Mouse (Mus musculus): ENCODE results near the gene Pde4d. TPM values are rescaled to one million over a fixed set of nuclear protein-coding genes. Genes with fewer than 3 reads are reported as not detected.

Gene Pde4d
- polyA plus RNA-seq, 1 experiment from 2014 or later, result 32.1 TPM

GRCm38 (mm10) chr13:109175852-109176621 is 726.3 kb downstream of the Pde4d start:
- H3K9ac ChIP-seq (replicated peaks; ENCODE audit: low read depth, low read length), result no peak overlapping the region
- no peaks in the 10 kb centered on the region for H3K9me3 ChIP-seq (ENCODE audit: control insufficient read depth, low read length)
- WGBS, result 61% methylated on average over 11 of the region's 11 CpGs
- H3K27ac ChIP-seq (ENCODE audit: low read depth, low read length), result no peak overlapping the region
- H3K36me3 ChIP-seq (ENCODE audit: control insufficient read depth, insufficient read depth, low read length), result no peaks in the 10 kb centered on the region
- H3K4me1 ChIP-seq (ENCODE audit: control insufficient read depth, insufficient read depth, low read length), result no peaks in the 10 kb centered on the region
- ATAC-seq (ENCODE audit: low read depth), result no peak
- no peaks in the 10 kb centered on the region for H3K27me3 ChIP-seq (ENCODE audit: control insufficient read depth, insufficient read depth, low read length)
- no peak overlapping the region for H3K4me2 ChIP-seq (ENCODE audit: low read depth, low read length)
- H3K4me3 ChIP-seq (ENCODE audit: low read depth, low read length), result no peak overlapping the region

DNA sequence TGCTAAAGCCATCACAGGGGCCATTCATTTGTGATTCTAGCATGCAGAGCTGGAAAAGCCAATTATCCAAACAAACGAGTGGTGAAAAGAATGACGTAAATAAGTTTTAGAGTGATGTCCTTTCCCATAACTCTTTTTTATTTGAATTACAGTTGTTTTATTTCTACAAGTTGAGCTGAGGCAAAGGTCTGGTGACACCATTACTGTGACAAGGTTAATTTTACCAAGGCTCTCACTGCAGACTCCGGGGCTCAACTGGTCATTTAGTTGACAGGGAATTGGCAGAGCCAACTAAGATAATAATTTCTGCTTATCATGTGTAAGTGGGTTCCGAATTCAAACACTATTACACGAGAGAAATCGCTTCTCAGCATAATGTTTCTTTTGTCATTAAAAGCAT is 731.6 kb downstream of the Pde4d start:
- Histone ChIP-seq H3K9ac (replicated peaks; ENCODE audit: low read depth, low read length) (no peak overlapping the region), H3K27me3 (ENCODE audit: control insufficient read depth, insufficient read depth, low read length) (no peaks in the 10 kb centered on the region), H3K4me3 (ENCODE audit: low read depth, low read length) (no peak overlapping the region), H3K4me2 (ENCODE audit: low read depth, low read length) (no peak overlapping the region), H3K9me3 (ENCODE audit: control insufficient read depth, low read length) (no peaks in the 10 kb centered on the region), H3K4me1 (ENCODE audit: control insufficient read depth, insufficient read depth, low read length) (no peaks in the 10 kb centered on the region), H3K27ac (ENCODE audit: low read depth, low read length) (no peak overlapping the region), H3K36me3 (ENCODE audit: control insufficient read depth, insufficient read depth, low read length) (no peaks in the 10 kb centered on the region)
- ATAC-seq (ENCODE audit: low read depth), result no peak
- WGBS, result 61% methylated on average over 6 of the region's 6 CpGs

GRCm38 (mm10) chr13:109190652-109191051 is 740.9 kb downstream of the Pde4d start:
- no peaks in the 10 kb centered on the region for H3K4me1 ChIP-seq (ENCODE audit: control insufficient read depth, insufficient read depth, low read length)
- H3K4me3 ChIP-seq (ENCODE audit: low read depth, low read length), result no peak overlapping the region
- H3K4me2 ChIP-seq (ENCODE audit: low read depth, low read length), result no peak overlapping the region
- no peak for ATAC-seq (ENCODE audit: low read depth)
- H3K27me3 ChIP-seq (ENCODE audit: control insufficient read depth, insufficient read depth, low read length), result no peaks in the 10 kb centered on the region
- WGBS, result 80% methylated on average over 4 of the region's 4 CpGs
- H3K9me3 ChIP-seq (ENCODE audit: control insufficient read depth, low read length), result no peaks in the 10 kb centered on the region
- no peaks in the 10 kb centered on the region for H3K36me3 ChIP-seq (ENCODE audit: control insufficient read depth, insufficient read depth, low read length)
- no peak overlapping the region for H3K9ac ChIP-seq (replicated peaks; ENCODE audit: low read depth, low read length)
- no peak overlapping the region for H3K27ac ChIP-seq (ENCODE audit: low read depth, low read length)

DNA sequence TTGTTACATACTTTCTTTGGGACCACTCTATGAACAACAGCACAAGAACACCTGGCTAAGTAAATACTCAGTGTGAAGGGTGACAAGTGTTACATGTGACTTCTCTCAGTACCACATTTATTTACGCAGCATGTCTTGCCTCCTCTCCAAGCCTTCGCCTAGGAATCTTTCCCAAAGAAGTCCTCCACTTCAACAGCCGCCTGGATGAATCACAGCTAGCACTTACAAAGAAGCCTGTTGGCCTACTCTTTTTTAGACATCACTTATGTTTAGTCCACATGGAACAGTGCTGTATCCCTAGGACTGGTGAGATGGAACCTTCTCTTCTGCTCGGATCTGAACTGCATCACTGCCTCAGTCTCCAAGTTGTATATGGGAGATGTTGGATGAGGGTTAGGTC is 741.4 kb downstream of the Pde4d start:
- Histone ChIP-seq H3K4me1 (ENCODE audit: control insufficient read depth, insufficient read depth, low read length) (no peaks in the 10 kb centered on the region), H3K36me3 (ENCODE audit: control insufficient read depth, insufficient read depth, low read length) (no peaks in the 10 kb centered on the region), H3K9ac (replicated peaks; ENCODE audit: low read depth, low read length) (no peak overlapping the region), H3K9me3 (ENCODE audit: control insufficient read depth, low read length) (no peaks in the 10 kb centered on the region), H3K4me2 (ENCODE audit: low read depth, low read length) (no peak overlapping the region), H3K4me3 (ENCODE audit: low read depth, low read length) (no peak overlapping the region), H3K27ac (ENCODE audit: low read depth, low read length) (no peak overlapping the region), H3K27me3 (ENCODE audit: control insufficient read depth, insufficient read depth, low read length) (no peaks in the 10 kb centered on the region)
- WGBS, result 89% methylated on average over 4 of the region's 4 CpGs
- no peak for ATAC-seq (ENCODE audit: low read depth)

GRCm38 (mm10) chr13:109205541-109205940 is 755.8 kb downstream of the Pde4d start:
- Histone ChIP-seq H3K27me3 (ENCODE audit: control insufficient read depth, insufficient read depth, low read length) (no peaks in the 10 kb centered on the region), H3K9me3 (ENCODE audit: control insufficient read depth, low read length) (no peaks in the 10 kb centered on the region), H3K27ac (ENCODE audit: low read depth, low read length) (no peak overlapping the region), H3K9ac (replicated peaks; ENCODE audit: low read depth, low read length) (no peak overlapping the region), H3K36me3 (ENCODE audit: control insufficient read depth, insufficient read depth, low read length) (no peaks in the 10 kb centered on the region), H3K4me2 (ENCODE audit: low read depth, low read length) (no peak overlapping the region), H3K4me3 (ENCODE audit: low read depth, low read length) (no peak overlapping the region), H3K4me1 (ENCODE audit: control insufficient read depth, insufficient read depth, low read length) (no peaks in the 10 kb centered on the region)
- 58% methylated on average over 9 of the region's 9 CpGs for WGBS
- ATAC-seq (ENCODE audit: low read depth), result no peak

- H3K27ac ChIP-seq (ENCODE audit: low read depth, low read length), result no peak overlapping the region
- H3K4me3 ChIP-seq (ENCODE audit: low read depth, low read length), result no peak overlapping the region
- H3K27me3 ChIP-seq (ENCODE audit: control insufficient read depth, insufficient read depth, low read length), result no peaks in the 10 kb centered on the region
- no peaks in the 10 kb centered on the region for H3K4me1 ChIP-seq (ENCODE audit: control insufficient read depth, insufficient read depth, low read length)
- H3K36me3 ChIP-seq (ENCODE audit: control insufficient read depth, insufficient read depth, low read length), result no peaks in the 10 kb centered on the region
- no peak overlapping the region for H3K4me2 ChIP-seq (ENCODE audit: low read depth, low read length)
- ATAC-seq (ENCODE audit: low read depth), result no peak
- 97% methylated on average over 16 of the region's 16 CpGs for whole genome bisulfite sequencing
- no peaks in the 10 kb centered on the region for H3K9me3 ChIP-seq (ENCODE audit: control insufficient read depth, low read length)
- H3K9ac ChIP-seq (replicated peaks; ENCODE audit: low read depth, low read length), result no peak overlapping the region
Observed at GRCm38 (mm10) chr13:109208607-109209006, 758.9 kb downstream of the Pde4d start.

DNA sequence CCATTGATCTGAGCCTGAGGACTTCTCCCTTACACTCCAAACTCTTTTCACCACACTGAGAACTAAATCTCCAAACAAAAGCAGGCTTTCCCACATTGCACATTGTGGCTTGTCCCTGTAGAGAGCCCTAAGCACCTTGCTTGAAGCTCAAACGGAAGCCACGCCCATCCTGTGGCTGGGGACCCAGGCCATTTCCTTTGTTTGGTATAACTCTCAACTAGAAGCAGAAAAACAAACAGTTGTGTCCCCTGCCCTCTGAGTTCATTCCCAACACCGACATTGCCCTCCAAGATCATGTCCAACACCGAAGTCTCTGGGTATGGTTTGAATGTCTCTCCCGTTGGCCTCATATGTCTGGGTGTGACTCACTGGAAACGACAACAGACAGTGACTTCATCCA is 759.7 kb downstream of the Pde4d start:
- Histone ChIP-seq H3K9ac (replicated peaks; ENCODE audit: low read depth, low read length) (no peak overlapping the region), H3K27me3 (ENCODE audit: control insufficient read depth, insufficient read depth, low read length) (no peaks in the 10 kb centered on the region), H3K4me1 (ENCODE audit: control insufficient read depth, insufficient read depth, low read length) (no peaks in the 10 kb centered on the region), H3K36me3 (ENCODE audit: control insufficient read depth, insufficient read depth, low read length) (no peaks in the 10 kb centered on the region), H3K27ac (ENCODE audit: low read depth, low read length) (no peak overlapping the region), H3K9me3 (ENCODE audit: control insufficient read depth, low read length) (no peaks in the 10 kb centered on the region), H3K4me2 (ENCODE audit: low read depth, low read length) (no peak overlapping the region), H3K4me3 (ENCODE audit: low read depth, low read length) (no peak overlapping the region)
- ATAC-seq (ENCODE audit: low read depth), result no peak
- 77% methylated on average over 6 of the region's 6 CpGs for WGBS

DNA sequence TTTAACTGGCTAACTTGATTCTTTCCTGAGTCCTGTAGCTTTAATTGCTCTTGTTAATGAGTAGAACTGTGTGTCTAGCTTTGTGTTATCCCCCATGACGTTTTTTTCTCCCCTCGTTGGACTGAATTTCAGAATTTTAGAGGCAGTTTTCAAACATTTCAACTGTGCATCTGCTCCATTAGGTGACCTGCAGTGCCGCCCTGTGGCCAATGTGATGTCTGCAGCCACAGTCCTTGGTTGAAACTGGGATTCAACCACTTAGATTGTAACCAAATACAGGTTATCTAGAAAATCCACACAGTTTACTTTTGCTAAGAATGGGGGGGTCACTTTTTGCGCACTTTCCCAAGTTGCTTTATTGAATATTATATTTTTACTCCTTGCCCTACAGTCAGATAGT is 760.7 kb downstream of the Pde4d start:
- Histone ChIP-seq H3K36me3 (ENCODE audit: control insufficient read depth, insufficient read depth, low read length) (no peaks in the 10 kb centered on the region), H3K4me3 (ENCODE audit: low read depth, low read length) (no peak overlapping the region), H3K4me1 (ENCODE audit: control insufficient read depth, insufficient read depth, low read length) (no peaks in the 10 kb centered on the region), H3K9ac (replicated peaks; ENCODE audit: low read depth, low read length) (no peak overlapping the region), H3K4me2 (ENCODE audit: low read depth, low read length) (no peak overlapping the region), H3K27ac (ENCODE audit: low read depth, low read length) (no peak overlapping the region), H3K9me3 (ENCODE audit: control insufficient read depth, low read length) (no peaks in the 10 kb centered on the region), H3K27me3 (ENCODE audit: control insufficient read depth, insufficient read depth, low read length) (no peaks in the 10 kb centered on the region)
- 4% methylated on average over 4 of the region's 4 CpGs for WGBS
- ATAC-seq (ENCODE audit: low read depth), result no peak

DNA sequence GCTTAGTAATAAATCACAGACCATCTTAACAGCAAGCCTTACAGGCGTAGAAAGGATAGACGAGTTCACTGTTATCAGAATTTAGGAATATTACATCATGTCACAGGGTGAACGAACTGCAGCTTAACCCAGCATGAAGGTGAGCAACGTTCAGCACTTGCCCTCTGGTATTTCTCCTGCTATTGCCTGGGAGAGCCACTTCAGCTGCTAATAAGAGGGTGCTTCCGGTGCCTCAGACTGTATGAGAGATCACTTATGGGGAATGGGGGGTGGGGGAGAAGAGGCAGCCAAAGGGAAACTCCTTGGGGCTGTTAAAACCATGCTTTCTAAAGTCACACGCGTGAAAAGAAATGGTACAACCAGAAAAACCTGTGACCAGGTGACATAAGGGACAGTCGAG is 761.7 kb downstream of the Pde4d start:
- 67% methylated on average over 8 of the region's 8 CpGs for WGBS
- no peak overlapping the region for H3K27ac ChIP-seq (ENCODE audit: low read depth, low read length)

More for the DNA sequence above, 761.7 kb downstream of the Pde4d start:
- H3K4me3 ChIP-seq (ENCODE audit: low read depth, low read length), result no peak overlapping the region
- no peak overlapping the region for H3K9ac ChIP-seq (replicated peaks; ENCODE audit: low read depth, low read length)
- no peaks in the 10 kb centered on the region for H3K36me3 ChIP-seq (ENCODE audit: control insufficient read depth, insufficient read depth, low read length)
- ATAC-seq (ENCODE audit: low read depth), result no peak
- H3K4me1 ChIP-seq (ENCODE audit: control insufficient read depth, insufficient read depth, low read length), result no peaks in the 10 kb centered on the region
- no peaks in the 10 kb centered on the region for H3K27me3 ChIP-seq (ENCODE audit: control insufficient read depth, insufficient read depth, low read length)
- H3K4me2 ChIP-seq (ENCODE audit: low read depth, low read length), result no peak overlapping the region
- no peaks in the 10 kb centered on the region for H3K9me3 ChIP-seq (ENCODE audit: control insufficient read depth, low read length)

All from neural tube, embryonic 14.5 days (tissue).